Mouse (Mus musculus) MEL (cell line): ENCODE measurements at regions not wholly inside any gene's neighbourhood (a gene's known extent, or its start where the extent isn't known, plus 50 kb on each side); places are given as distances from the start of the nearest gene placed in this dataset.

ENCODE experiments used
- DNase-seq: peaks from one replicate; pipeline ENCODE4 v3.0.0; 2011; ENCODE audit warnings: low read depth, low spot score
- H3K27ac ChIP-seq: 2 replicates; pipeline ENCODE4 v1.5.1; 2012; ENCODE audit warnings: low read depth, mild to moderate bottlenecking, control low read depth, low read length, moderate library complexity; ENCODE audit not compliant: control insufficient read depth
- H3K27me3 ChIP-seq, 2 experiments: fragments of 150-350 bp in 1 of 2; sonication (generic) in 1 of 2; 2 replicates each; pipeline ENCODE4 v1.6.1; 2012; ENCODE audit warnings: low read length in 2 of 2, mild to moderate bottlenecking in 2 of 2, improper control_type of control experiment in 1 of 2, moderate library complexity in 1 of 2; ENCODE audit not compliant: insufficient read depth in 2 of 2, control insufficient read depth in 1 of 2
- H3K36me3 ChIP-seq, 2 experiments: 2 replicates each; pipeline ENCODE4 v1.6.1; 2012 to 2014; ENCODE audit warnings: low read length in 2 of 2, improper control_type of control experiment in 1 of 2, inconsistent platforms in 1 of 2, mild to moderate bottlenecking in 1 of 2; ENCODE audit not compliant: insufficient read depth in 2 of 2, control insufficient read depth in 1 of 2
- H3K4me1 ChIP-seq, 2 experiments: fragments of 150-350 bp in 1 of 2; sonication (generic) in 1 of 2; 2 replicates each; pipeline ENCODE4 v1.6.1; 2012; ENCODE audit warnings: low read length in 2 of 2, improper control_type of control experiment in 1 of 2, mild to moderate bottlenecking in 1 of 2; ENCODE audit not compliant: insufficient read depth in 2 of 2, control insufficient read depth in 1 of 2
- H3K4me3 ChIP-seq, 2 experiments: fragments of 150-350 bp in 1 of 2; sonication (generic) in 1 of 2; 2 replicates each; pipeline ENCODE4 v1.5.1; 2012; ENCODE audit warnings: low read depth in 2 of 2, low read length in 2 of 2, mild to moderate bottlenecking in 2 of 2, moderate library complexity in 2 of 2, control low read depth in 1 of 2, improper control_type of control experiment in 1 of 2; ENCODE audit not compliant: control insufficient read depth in 1 of 2, insufficient read depth in 1 of 2
- H3K79me2 ChIP-seq: 2 replicates; pipeline ENCODE4 v1.6.1; 2012; ENCODE audit warnings: mild to moderate bottlenecking, low read length, moderate library complexity; ENCODE audit not compliant: control insufficient read depth, poor library complexity, insufficient read depth
- H3K9ac ChIP-seq: 2 replicates; pipeline ENCODE4 v1.6.1; 2012; ENCODE audit warnings: low read depth, mild to moderate bottlenecking, control low read depth, low read length, moderate library complexity; ENCODE audit not compliant: control insufficient read depth, poor library complexity, severe bottlenecking
- H3K9me3 ChIP-seq: fragments of 150-350 bp; sonication (generic); replicated peaks from 2 replicates; pipeline ENCODE4 v1.6.1; 2012; ENCODE audit warnings: mild to moderate bottlenecking, low read length, improper control_type of control experiment, moderate library complexity; ENCODE audit not compliant: insufficient read depth
- CHD1 ChIP-seq: IDR thresholded peaks from 2 replicates; pipeline ENCODE4 v1.6.1; 2012; ENCODE audit warnings: low read depth, mild to moderate bottlenecking, inconsistent platforms, low read length, improper control_type of control experiment
- CHD2 ChIP-seq: IDR thresholded peaks from 2 replicates; pipeline ENCODE4 v1.6.1; 2011; ENCODE audit warnings: low read length, improper control_type of control experiment
- E2F4 ChIP-seq: IDR thresholded peaks from 2 replicates; pipeline ENCODE4 v1.6.1; 2011; ENCODE audit warnings: low read depth, low read length, improper control_type of control experiment, borderline replicate concordance
- ELF1 ChIP-seq: IDR thresholded peaks from 2 replicates; pipeline ENCODE4 v1.6.1; 2014; ENCODE audit warnings: low read depth, mild to moderate bottlenecking, inconsistent platforms, low read length, improper control_type of control experiment, moderate library complexity
- HCFC1 ChIP-seq: IDR thresholded peaks from 2 replicates; pipeline ENCODE4 v1.6.1; 2012; ENCODE audit warnings: low read depth, mild to moderate bottlenecking, inconsistent platforms, low read length, improper control_type of control experiment, moderate library complexity
- JUND ChIP-seq: IDR thresholded peaks from 2 replicates; pipeline ENCODE4 v1.6.1; 2011; ENCODE audit warnings: low read depth, mild to moderate bottlenecking, improper control_type of control experiment, low read length
- KAT2A ChIP-seq: conservative IDR thresholded peaks from 2 replicates; pipeline ENCODE4 v1.6.1; 2012; ENCODE audit warnings: low read depth, low read length, improper control_type of control experiment, inconsistent platforms
- MAX ChIP-seq: IDR thresholded peaks from 2 replicates; pipeline ENCODE4 v1.6.1; 2011; ENCODE audit warnings: low read length, improper control_type of control experiment
- MAZ ChIP-seq: IDR thresholded peaks from 2 replicates; pipeline ENCODE4 v1.6.1; 2012; ENCODE audit warnings: low read depth, mild to moderate bottlenecking, inconsistent platforms, low read length, improper control_type of control experiment
- MEF2A ChIP-seq: IDR thresholded peaks from 2 replicates; pipeline ENCODE4 v1.6.1; 2014; ENCODE audit warnings: low read depth, mild to moderate bottlenecking, inconsistent platforms, low read length, improper control_type of control experiment; ENCODE audit not compliant: poor library complexity, insufficient replicate concordance, severe bottlenecking; ENCODE audit errors: extremely low read depth
- MXI1 ChIP-seq: IDR thresholded peaks from 2 replicates; pipeline ENCODE4 v1.6.1; 2011; ENCODE audit warnings: mild to moderate bottlenecking, low read depth, low read length, improper control_type of control experiment
- MYB ChIP-seq: IDR thresholded peaks from 2 replicates; pipeline ENCODE4 v1.6.1; 2011; ENCODE audit warnings: mild to moderate bottlenecking, low read depth, low read length, improper control_type of control experiment
- POLR2AphosphoS2 ChIP-seq: IDR thresholded peaks from 2 replicates; pipeline ENCODE4 v1.6.1; 2011; ENCODE audit warnings: low read length, improper control_type of control experiment
- POLR2AphosphoS5 ChIP-seq: IDR thresholded peaks from 2 replicates; pipeline ENCODE4 v1.6.1; 2012; ENCODE audit warnings: low read depth, borderline replicate concordance, mild to moderate bottlenecking, inconsistent platforms, low read length, moderate library complexity, mixed read lengths
- SIN3A ChIP-seq: IDR thresholded peaks from 2 replicates; pipeline ENCODE4 v1.6.1; 2012; ENCODE audit warnings: low read length, improper control_type of control experiment, inconsistent platforms
- TBP ChIP-seq: IDR thresholded peaks from 2 replicates; pipeline ENCODE4 v1.8.0; 2011; ENCODE audit warnings: low read depth, low read length, improper control_type of control experiment
- USF1 ChIP-seq: IDR thresholded peaks from 2 replicates; pipeline ENCODE4 v1.6.1; 2014; ENCODE audit warnings: low read depth, mild to moderate bottlenecking, inconsistent platforms, low read length, improper control_type of control experiment, moderate library complexity
- USF2 ChIP-seq, 2 experiments: IDR thresholded peaks; 2 replicates each; pipeline ENCODE4 v1.6.1; 2011 to 2012; ENCODE audit warnings: improper control_type of control experiment in 2 of 2, low read length in 2 of 2, borderline replicate concordance in 1 of 2, inconsistent platforms in 1 of 2, low read depth in 1 of 2, mild to moderate bottlenecking in 1 of 2; ENCODE audit not compliant: insufficient read depth in 1 of 2
- ZMIZ1 ChIP-seq: IDR thresholded peaks from 2 replicates; pipeline ENCODE4 v1.6.1; 2012; ENCODE audit warnings: low read depth, mild to moderate bottlenecking, inconsistent platforms, low read length, improper control_type of control experiment, moderate library complexity

DNA sequence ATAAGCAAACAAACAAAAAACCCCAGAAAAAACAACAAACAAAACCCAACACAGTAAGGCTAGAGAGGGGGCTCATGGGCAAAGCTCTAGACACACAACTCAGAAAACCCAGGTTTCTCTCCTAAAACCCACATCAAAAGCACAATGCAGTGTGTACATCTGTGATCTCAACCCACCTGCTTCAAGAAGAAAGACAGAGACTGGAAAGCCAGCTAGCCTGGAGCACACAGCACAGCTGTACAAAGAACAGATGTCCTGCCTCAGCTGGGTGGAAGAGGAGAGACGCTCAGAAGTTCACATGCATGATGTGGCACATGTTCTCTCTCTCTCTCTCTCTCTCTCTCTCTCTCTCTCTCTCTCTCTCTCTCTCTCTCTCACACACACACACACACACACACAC is 140.0 kb upstream of the Ap5m1 start:
- Histone ChIP-seq H3K27me3 (no peaks in the 10 kb centered on the region), H3K79me2 (no peaks in the 10 kb centered on the region), H3K9ac (no peak overlapping the region), H3K4me3 (no peak overlapping the region), H3K4me1 (no peaks in the 10 kb centered on the region), H3K27ac (no peak overlapping the region), H3K36me3 (no peaks in the 10 kb centered on the region), H3K9me3 (no peaks in the 10 kb centered on the region)
- TF ChIP-seq MAX (no peak), CHD1 (no peak), SIN3A (no peak), ZMIZ1 (no peak), POLR2AphosphoS2 (no peak), HCFC1 (no peak), ELF1 (no peak), JUND (no peak), USF2 (IDR thresholded peaks at IDR 0.05; ENCODE audit: borderline replicate concordance in 1 of 2, insufficient read depth in 1 of 2, low read depth in 1 of 2, low read length in 2 of 2) (no peak), MAZ (no peak), KAT2A (no peak), POLR2AphosphoS5 (no peak), MYB (no peak), E2F4 (no peak)
- no peak for DNase-seq

DNA sequence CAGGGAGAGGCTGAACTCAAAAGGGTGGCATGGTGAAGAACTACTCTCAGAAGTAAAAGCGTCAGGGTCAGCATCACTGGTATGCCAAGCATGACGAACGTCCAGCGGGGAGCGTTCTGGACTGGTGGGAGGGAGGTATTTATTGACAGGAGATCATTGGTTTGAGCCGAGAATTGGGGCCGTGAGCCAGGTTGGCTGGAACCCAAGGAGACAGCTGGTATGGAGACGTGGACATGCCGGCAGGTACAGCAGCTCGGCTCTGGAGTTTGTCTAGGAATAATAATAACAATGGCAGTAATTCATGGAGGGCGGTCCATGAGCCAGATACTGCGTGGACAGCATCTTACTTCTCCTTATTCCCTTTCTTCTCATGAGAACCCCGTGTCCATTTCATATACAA is 156.5 kb upstream of the Ap5m1 start:
- H3K79me2 ChIP-seq, result no peaks in the 10 kb centered on the region
- H3K27ac ChIP-seq, result no peak overlapping the region
- H3K9ac ChIP-seq, result no peak overlapping the region
- TF ChIP-seq ZMIZ1 (no peak), CHD2 (no peak), MXI1 (no peak), TBP (no peak), USF1 (no peak), MEF2A (no peak), MAX (no peak)
- no peaks in the 10 kb centered on the region for H3K27me3 ChIP-seq
- no peak for DNase-seq
- H3K9me3 ChIP-seq, result no peaks in the 10 kb centered on the region
- no peaks in the 10 kb centered on the region for H3K4me1 ChIP-seq
- H3K4me3 ChIP-seq, result no peak overlapping the region
- H3K36me3 ChIP-seq, result no peaks in the 10 kb centered on the region
